Mouse (Mus musculus) embryonic fibroblast, embryonic 13.5 days (primary cell): Measurements from ENCODE around the gene Ap5s1.

Experiments used
- CTCF ChIP-seq: IDR thresholded peaks from 2 replicates; pipeline ENCODE4 v1.5.1; 2011; ENCODE audit warnings: mild to moderate bottlenecking, control low read depth, low read length, moderate library complexity, borderline replicate concordance; ENCODE audit not compliant: insufficient read depth
- POLR2A ChIP-seq: IDR thresholded peaks from 2 replicates; pipeline ENCODE4 v1.6.1; 2011; ENCODE audit warnings: low read depth, mild to moderate bottlenecking, control low read depth, low read length, moderate library complexity

DNA sequence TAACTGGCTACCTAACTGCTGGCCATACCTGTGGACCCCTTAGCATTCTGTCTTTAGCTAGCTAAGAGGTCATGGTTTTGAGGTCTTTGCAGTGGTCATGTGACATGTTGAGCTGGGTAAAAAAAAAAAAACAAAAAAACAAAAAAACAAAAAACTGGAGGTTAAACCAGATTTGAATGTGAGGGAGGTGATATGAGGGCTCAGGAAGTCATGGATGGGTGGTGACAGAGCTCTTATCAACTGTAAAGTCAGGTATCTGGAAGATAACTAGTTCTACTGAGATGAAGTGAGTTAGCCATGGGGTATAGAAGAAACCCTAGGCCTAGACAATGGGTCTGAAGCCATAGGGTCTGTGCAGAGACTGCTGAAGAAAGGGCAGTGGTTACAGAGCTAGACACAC lies 35.3 kb downstream of the Ap5s1 start:
- TF ChIP-seq CTCF (no peak), POLR2A (no peak)
